Mouse (Mus musculus) C2C12 (cell line): ENCODE measurements around the gene Rnase11.

Experiments
- CTCF ChIP-seq: IDR thresholded peaks from one replicate; pipeline ENCODE4 v1.5.1; 2011; ENCODE audit not compliant: control insufficient read depth, insufficient read depth, insufficient read length
- MAX ChIP-seq: IDR thresholded peaks from one replicate; pipeline ENCODE4 v1.6.1; 2011; ENCODE audit warnings: mild to moderate bottlenecking, control low read depth
- MYOD1 ChIP-seq: IDR thresholded peaks from one replicate; pipeline ENCODE4 v1.6.1; 2011; ENCODE audit warnings: low read depth; ENCODE audit not compliant: control insufficient read depth, insufficient read length
- USF1 ChIP-seq: IDR thresholded peaks from one replicate; pipeline ENCODE4 v1.6.1; 2011; ENCODE audit warnings: low read depth, mild to moderate bottlenecking, control low read depth, moderate library complexity

DNA sequence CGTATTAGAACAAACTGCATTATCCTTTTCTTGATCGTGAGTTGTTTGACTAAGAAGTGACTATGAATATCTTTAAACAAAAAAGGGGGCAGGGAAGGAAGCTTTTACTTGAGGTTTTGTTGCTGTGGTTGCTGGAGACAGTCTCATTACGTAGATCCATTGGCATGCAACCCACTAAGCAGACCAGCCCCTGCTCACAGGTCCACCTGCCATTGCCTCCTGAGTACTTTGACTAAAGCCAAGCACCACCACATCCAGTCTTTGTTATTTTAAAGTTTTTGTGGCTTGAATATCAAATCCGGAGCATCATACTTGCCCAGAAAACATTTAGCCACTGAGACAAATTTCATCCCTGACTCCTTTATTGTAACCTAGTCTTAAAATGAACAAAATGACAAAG lies 13.7 kb downstream of the Rnase11 start:
- no peak for TF ChIP-seq USF1
- no peak for TF ChIP-seq CTCF
- no peak for TF ChIP-seq MAX
- peak; percentile 86 for TF ChIP-seq MYOD1
